Mouse (Mus musculus) midbrain, embryonic 10.5 days (tissue): ENCODE measurements around the gene H2-T24. TPM values are rescaled to one million over a fixed set of nuclear protein-coding genes. Genes with fewer than 3 reads are reported as not detected.
"Not testable (repeated sequence)": the region's sequence is repeated elsewhere in the genome, so short reads cannot be mapped to it uniquely, and the experiment has no call there.

Experiments used
- DNase-seq: peaks from one replicate; pipeline ENCODE4 v3.0.0-alpha.2; 2017; ENCODE audit warnings: low spot score
- H3K27ac ChIP-seq: fragments of 300-500 bp; sonication (generic); replicated peaks from 2 replicates; pipeline ENCODE4 v1.5.1; 2016; ENCODE audit warnings: mild to moderate bottlenecking
- H3K27me3 ChIP-seq: fragments of 300-500 bp; sonication (generic); 2 replicates; pipeline ENCODE4 v1.6.1; 2016; ENCODE audit warnings: low read depth, mild to moderate bottlenecking; ENCODE audit not compliant: poor library complexity, severe bottlenecking
- H3K36me3 ChIP-seq: fragments of 300-500 bp; sonication (generic); 2 replicates; pipeline ENCODE4 v1.6.1; 2016; ENCODE audit warnings: mild to moderate bottlenecking, moderate library complexity
- H3K4me1 ChIP-seq: fragments of 300-500 bp; sonication (generic); 2 replicates; pipeline ENCODE4 v1.6.1; 2016
- H3K4me3 ChIP-seq: fragments of 300-500 bp; sonication (generic); 2 replicates; pipeline ENCODE4 v1.5.1; 2016; ENCODE audit warnings: mild to moderate bottlenecking, moderate library complexity
- H3K9me3 ChIP-seq: fragments of 300-500 bp; sonication (generic); replicated peaks from 2 replicates; pipeline ENCODE4 v1.6.1; 2016; ENCODE audit warnings: mild to moderate bottlenecking
- WGBS: fragments of 180-500 bp; shearing (Covaris S2); methylation state at CpG from one replicate; pipeline ENCODE4 v1.1.7; 2016; 5-methylcytosine and 5-hydroxymethylcytosine counted together
- polyA plus RNA-seq: library from polyadenylated mRNA; unstranded; fragments of >200 nt; fragmentation: Nextera tagmentation; extraction: Ambion mirVana; gene quantifications from 2 replicates; pipeline ENCODE4 v1.2.1, GENCODE M21; 2016

H2-T24 gene
- polyA plus RNA-seq = 4.4 and 5.9 TPM in 2 replicates

DNA sequence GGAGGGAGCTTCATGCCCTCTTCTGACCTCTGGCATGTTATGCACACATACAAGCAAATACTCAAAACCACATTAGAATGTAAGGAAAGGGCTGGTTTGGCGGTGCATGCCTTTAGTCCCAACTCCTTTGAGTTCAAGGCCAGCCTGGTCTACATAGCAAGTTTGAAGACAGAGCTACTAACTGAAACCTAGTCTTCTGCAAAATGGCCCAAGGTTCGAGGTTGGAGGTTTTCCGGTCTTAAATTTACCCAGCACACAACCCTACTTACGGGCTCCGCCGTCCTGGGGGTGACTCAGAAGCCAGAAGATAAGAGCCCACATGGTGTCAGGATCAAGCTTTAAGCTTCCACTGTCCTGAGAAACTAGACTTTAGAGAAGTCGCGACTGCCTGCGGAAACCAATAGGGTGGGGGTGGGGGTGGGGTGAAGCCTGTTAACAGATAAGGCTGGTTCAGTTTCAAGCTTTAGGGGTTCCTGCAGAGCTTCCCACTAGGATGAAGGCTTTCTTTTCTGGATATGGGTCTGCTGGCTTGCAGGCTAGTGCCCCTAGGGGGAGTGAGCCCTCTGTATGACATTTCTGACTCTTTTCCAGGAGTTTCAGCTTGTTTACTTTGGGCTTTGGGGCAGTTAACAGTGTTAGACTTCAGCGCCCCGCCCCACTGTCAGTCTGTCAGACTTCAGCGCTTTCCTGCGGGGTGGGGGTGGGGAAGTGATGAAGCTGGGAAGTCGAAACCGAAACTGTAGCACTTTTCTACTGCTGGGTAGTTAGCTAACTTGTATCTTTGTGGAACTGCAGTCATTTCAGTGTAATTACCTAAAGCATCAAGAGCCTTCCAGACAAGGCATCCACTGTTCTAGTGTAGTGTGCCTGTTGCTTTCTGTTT lies at the start of gene H2-T24:
Gene H2-T24 (minus strand): TSS at position 370 of the 883 bp plus-strand sequence.
- Histone ChIP-seq H3K9me3 (no peaks in the 10 kb centered on the region), H3K27ac (peak within 1 kb of the TSS; percentile 42; the same call in 1 of the 2 replicates), H3K27me3 (no peaks in the 10 kb centered on the region), H3K36me3 (peaks cover 5% of the 10 kb centered on the region), H3K4me3 (peak within 1 kb of the TSS; percentile 17; the same call in 1 of the 2 replicates), H3K4me1 (peaks cover 14% of the 10 kb centered on the region)
- WGBS = 43% methylated on average over 15 of the region's 15 CpGs
- peak; percentile 35 for DNase-seq

DNA sequence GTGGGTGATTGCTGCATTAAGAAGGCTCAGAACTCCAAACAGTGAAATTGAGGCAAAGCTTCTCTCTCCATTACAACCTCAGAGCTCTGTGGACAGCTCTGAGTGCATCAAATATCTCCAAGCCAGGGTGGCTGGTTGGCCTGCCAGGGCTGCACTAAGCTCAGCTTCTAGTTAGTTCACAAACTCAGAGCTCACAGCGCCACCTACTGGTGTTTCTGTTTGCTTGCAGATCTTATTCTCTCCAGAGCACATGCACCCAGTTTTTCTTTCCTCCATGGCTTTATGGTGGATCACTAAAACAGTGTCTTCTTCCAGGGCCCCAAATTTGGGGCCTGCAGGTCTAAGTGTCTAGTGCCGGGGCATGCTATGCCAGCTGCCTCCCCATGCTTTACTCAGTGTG lies 40.5 kb upstream of the H2-T24 start:
- no peaks in the 10 kb centered on the region for H3K4me1 ChIP-seq
- no peaks in the 10 kb centered on the region for H3K27me3 ChIP-seq
- peak; percentile 76 for DNase-seq
- H3K27ac ChIP-seq = no peak overlapping the region
- WGBS = 32% methylated on average over 2 of the region's 2 CpGs
- no peaks in the 10 kb centered on the region for H3K9me3 ChIP-seq
- no peak overlapping the region for H3K4me3 ChIP-seq
- no peaks in the 10 kb centered on the region for H3K36me3 ChIP-seq

DNA sequence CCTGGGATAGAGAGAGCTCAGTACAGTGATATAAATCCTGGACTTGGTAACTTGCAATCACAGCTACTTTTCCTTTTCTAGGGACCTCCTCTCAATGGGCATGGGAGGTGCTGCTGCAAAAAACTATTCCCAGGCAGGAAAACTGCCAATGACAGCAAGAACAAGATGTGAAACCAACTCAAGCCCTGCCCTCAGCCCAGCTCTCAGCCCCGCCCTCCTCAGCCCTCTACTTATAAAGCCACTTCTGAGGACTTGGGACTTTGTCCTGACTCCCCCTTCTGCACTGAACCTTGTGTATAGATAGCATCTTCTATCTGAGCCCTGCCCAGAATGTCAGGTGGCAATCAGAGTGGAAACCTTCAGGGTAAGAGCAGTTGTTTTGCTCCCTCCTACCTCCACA lies 38.0 kb upstream of the H2-T24 start, which contains the start of gene Gm11127:
Gene Gm11127 (minus strand): TSS at position 10 of the 400 bp plus-strand sequence.
- H3K9me3 ChIP-seq, H3K36me3 ChIP-seq, H3K4me3 ChIP-seq, H3K27ac ChIP-seq, H3K27me3 ChIP-seq, DNase-seq, H3K4me1 ChIP-seq: not testable (repeated sequence)
- 60% methylated on average over 1 of the region's 1 CpGs for WGBS

DNA sequence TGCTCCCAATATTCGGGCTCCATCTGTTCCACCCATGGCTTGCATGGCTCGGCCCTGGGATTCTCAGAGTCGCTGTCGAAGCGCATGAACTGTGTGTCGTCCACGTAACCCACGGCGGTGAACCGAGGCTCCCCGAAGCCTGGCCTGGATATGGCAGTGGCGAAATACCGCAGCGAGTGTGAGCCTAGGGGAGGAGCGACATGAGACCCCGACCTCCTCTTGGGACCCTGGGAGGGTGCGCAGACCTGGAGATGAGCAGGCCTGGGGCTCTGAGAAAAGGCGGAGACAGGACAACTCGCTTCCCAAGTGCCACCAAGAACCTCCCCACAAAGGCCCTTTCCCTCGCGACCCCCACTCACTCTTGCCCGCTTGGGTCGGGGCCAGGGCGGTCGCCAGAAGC lies 37.6 kb upstream of the H2-T24 start:
- DNase-seq, H3K27me3 ChIP-seq, H3K4me3 ChIP-seq, H3K9me3 ChIP-seq, H3K27ac ChIP-seq, H3K36me3 ChIP-seq, H3K4me1 ChIP-seq: not testable (repeated sequence)
- WGBS = 89% methylated on average over 25 of the region's 25 CpGs

DNA sequence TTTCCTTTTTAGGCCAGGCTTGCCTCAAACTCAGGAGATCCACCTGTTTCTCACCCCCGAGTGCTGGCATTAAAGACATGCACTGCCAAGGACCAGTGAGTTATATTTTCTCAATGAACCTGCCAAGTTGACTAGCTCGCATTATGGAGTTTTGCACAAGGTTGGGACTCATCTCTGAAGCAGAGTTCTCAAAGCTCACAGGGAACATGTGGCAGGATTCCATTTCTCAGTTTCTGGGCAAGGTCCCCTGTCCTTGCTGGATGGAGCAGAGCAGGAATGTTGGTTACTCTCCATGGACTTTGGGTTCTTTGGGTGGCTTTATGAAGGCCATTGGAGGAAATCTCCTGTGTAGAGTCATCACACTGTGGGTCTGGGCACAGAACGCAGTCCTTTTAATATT lies 22.9 kb upstream of the H2-T24 start:
- H3K4me3 ChIP-seq = peak overlapping the region; percentile 53
- H3K27me3 ChIP-seq = peaks cover 26% of the 10 kb centered on the region
- DNase-seq = no peak
- H3K9me3 ChIP-seq = no peaks in the 10 kb centered on the region
- H3K36me3 ChIP-seq = no peaks in the 10 kb centered on the region
- 91% methylated on average over 3 of the region's 3 CpGs for WGBS
- no peak overlapping the region for H3K27ac ChIP-seq
- H3K4me1 ChIP-seq = peaks cover 10% of the 10 kb centered on the region

GRCm38 (mm10) chr17:36042610-36043169 lies 22.3 kb upstream of the H2-T24 start, which contains the start of the genes H2-T22 and Gm6034:
TSS of gene H2-T22 (minus strand) at chr17:36042747.
TSS of gene Gm6034 (plus strand) at chr17:36042961.
- peak; percentile 51 for DNase-seq
- H3K9me3 ChIP-seq, H3K36me3 ChIP-seq, H3K27ac ChIP-seq: not testable (repeated sequence)
- H3K4me1 ChIP-seq = peaks cover 10% of the 10 kb centered on the region
- WGBS = 3% methylated on average over 12 of the region's 12 CpGs
- peak within 1 kb of the TSS; percentile 53 for H3K4me3 ChIP-seq
- peaks cover 26% of the 10 kb centered on the region for H3K27me3 ChIP-seq

DNA sequence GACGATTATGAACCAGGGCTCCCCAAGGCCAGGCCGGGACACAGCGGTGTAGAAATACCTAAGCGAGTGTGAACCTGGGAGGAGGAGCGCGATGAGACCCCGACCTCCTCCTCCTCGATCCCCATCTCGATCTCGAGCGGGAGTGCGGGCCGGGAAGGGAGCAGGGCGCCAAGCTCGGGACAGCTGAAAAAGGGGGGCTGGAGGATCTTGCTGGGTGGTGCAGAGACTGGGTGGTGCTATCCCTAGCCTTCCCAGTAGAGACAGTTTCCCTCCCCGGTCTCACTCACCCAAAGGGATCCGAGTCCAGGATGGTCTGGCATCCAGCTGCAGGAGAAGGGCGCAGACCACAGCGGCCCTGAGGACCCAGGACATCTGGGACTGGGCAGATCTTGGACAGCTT lies 21.7 kb upstream of the H2-T24 start:
- not testable (repeated sequence) for H3K9me3 ChIP-seq, DNase-seq, H3K36me3 ChIP-seq, H3K27ac ChIP-seq
- peak overlapping the region; percentile 53 for H3K4me3 ChIP-seq
- under 1% methylated on average over 19 of the region's 19 CpGs for WGBS
- H3K4me1 ChIP-seq = peaks cover 10% of the 10 kb centered on the region
- peaks cover 26% of the 10 kb centered on the region for H3K27me3 ChIP-seq

- Histone ChIP-seq H3K4me1 (peaks cover 10% of the 10 kb centered on the region), H3K27me3 (peaks cover 26% of the 10 kb centered on the region)
- not testable (repeated sequence) for H3K36me3 ChIP-seq, H3K27ac ChIP-seq, H3K4me3 ChIP-seq, DNase-seq, H3K9me3 ChIP-seq
- 90% methylated on average over 2 of the region's 2 CpGs for WGBS
Observed at GRCm38 (mm10) chr17:36040604-36041003, 20.2 kb upstream of the H2-T24 start.

DNA sequence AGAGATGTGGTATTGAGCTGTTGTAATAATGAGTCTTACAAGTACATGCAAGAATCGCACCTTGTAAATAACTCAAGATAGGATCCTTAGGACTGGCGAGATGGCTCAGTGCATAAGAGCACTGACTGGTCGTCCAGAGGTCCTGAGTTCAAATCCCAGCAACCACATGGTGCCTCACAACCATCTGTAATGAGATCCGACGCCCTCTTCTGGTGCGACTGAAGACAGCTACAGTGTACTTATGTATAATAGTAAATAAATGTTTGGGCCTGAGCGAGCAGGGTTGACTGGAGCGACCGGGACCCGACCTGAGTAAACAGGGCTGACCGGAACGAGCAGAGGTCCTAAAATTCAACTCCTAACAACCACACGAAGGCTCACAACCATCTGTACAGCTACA lies 15.8 kb upstream of the H2-T24 start:
- DNase-seq, H3K36me3 ChIP-seq, H3K9me3 ChIP-seq, H3K27me3 ChIP-seq, H3K27ac ChIP-seq, H3K4me3 ChIP-seq: not testable (repeated sequence)
- H3K4me1 ChIP-seq = peaks cover 11% of the 10 kb centered on the region
- WGBS = 91% methylated on average over 13 of the region's 13 CpGs

- not testable (repeated sequence) for DNase-seq, H3K27me3 ChIP-seq, H3K9me3 ChIP-seq, H3K36me3 ChIP-seq, H3K4me3 ChIP-seq, H3K27ac ChIP-seq
- 37% methylated on average over 3 of the region's 3 CpGs for WGBS
- peaks cover 12% of the 10 kb centered on the region for H3K4me1 ChIP-seq
Observed at GRCm38 (mm10) chr17:36035010-36035638, 14.8 kb upstream of the H2-T24 start.

DNA sequence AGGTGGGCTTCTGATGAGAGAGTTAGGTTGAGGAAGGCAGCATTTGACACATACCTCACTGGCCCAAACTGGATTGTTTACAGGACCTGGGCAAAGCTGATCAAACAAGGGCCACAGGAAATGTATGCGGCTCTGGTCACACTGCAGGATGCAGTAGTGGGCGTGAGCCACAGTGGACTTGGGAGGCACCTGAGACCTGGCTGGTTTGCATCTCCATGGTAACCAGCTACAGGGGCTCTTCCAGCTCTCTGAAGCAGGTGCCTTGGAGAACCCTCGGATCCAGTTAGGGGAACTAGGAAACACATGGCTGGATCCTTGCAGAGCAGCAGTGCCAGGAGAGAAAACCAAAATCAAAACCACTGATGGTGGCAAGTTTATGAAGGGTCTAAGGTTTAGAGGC lies 14.2 kb upstream of the H2-T24 start:
- not testable (repeated sequence) for H3K27ac ChIP-seq, H3K36me3 ChIP-seq, H3K27me3 ChIP-seq, H3K4me3 ChIP-seq, DNase-seq, H3K9me3 ChIP-seq
- 71% methylated on average over 3 of the region's 3 CpGs for WGBS
- H3K4me1 ChIP-seq = peaks cover 12% of the 10 kb centered on the region

DNA sequence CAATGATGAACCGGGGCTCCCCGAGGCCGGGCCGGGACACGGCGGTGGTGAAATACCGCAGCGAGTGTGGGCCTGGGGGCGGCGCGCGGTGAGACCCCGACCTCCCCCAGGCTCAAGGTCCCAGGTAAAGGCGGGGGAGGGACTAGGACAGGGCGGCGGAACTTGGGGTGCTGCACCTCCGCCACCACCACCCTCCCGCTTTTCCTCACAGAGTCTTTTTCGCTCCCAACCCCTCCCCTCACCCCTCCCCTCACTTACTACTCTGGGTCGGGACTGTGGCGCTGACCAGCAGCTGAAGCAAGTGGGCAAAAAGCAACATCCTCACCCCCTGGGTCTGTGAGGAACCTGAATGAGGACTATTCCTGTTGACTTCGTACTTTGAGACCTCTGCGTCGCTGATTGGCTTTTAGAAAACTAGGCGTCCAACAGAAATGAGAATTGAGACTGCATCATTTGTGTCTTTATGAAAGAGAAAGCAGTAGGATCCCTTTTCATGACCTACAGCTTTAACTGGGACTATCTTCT lies 12.1 kb upstream of the H2-T24 start, which contains the start of gene H2-T23:
Gene H2-T23 (minus strand): TSS at position 505 of the 525 bp plus-strand sequence.
- H3K36me3 ChIP-seq, H3K27me3 ChIP-seq, H3K9me3 ChIP-seq: not testable (repeated sequence)
- H3K4me3 ChIP-seq = peak within 1 kb of the TSS; percentile 61
- peak; percentile 48 for DNase-seq
- 2% methylated on average over 25 of the region's 25 CpGs for WGBS
- peaks cover 15% of the 10 kb centered on the region for H3K4me1 ChIP-seq
- H3K27ac ChIP-seq = peak within 1 kb of the TSS; percentile 73
